Mouse (Mus musculus): Measurements from ENCODE around the gene Ncoa3. TPM values are rescaled to one million over a fixed set of nuclear protein-coding genes. Genes with fewer than 3 reads are reported as not detected.

Ncoa3 gene
- total RNA-seq, 1 experiment, result 83.4 TPM

DNA sequence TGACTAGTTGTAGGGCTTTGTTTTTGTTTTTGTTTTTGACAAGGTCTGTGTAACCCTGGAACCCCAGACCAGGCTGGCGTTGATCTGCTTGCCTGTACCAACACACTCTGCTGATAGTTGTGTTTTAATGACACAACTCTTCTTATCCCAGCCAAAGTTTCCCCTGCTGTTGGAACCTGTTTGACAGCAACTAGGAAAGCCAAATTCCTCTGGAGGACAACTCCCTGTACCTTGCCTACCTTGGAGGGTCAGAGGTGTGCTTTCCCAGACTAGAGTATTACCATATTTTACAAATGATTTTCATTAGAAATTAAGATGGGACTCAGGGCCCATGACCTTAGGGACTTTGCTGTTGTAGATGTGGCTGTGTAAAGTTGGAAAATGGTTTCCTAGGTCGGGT is 9.3 kb downstream of the Ncoa3 start:
- no peak overlapping the region; the same call in 1 of the 2 replicates for H3K27ac ChIP-seq (ENCODE audit: insufficient read depth, low read depth, low read length, poor library complexity, severe bottlenecking)
- in situ Hi-C loops (cut with MboI; ENCODE audit: low sequenced_read_pairs in 2 of 2, unreplicated experiment in 2 of 2), result loop anchor here in 1 of 2 experiments (25.0 kb wide), 1 partner anchor 89 kb away; no protein-coding TSS in a partner anchor
- no peak overlapping the region for H3K9ac ChIP-seq (ENCODE audit: insufficient read depth, low read depth, low read length, poor library complexity, severe bottlenecking)
- peaks cover 10 to 20% of the 10 kb centered on the region in 2 experiments for H3K4me1 ChIP-seq (ENCODE audit: control insufficient read depth in 2 of 2, insufficient read depth in 2 of 2, low read length in 2 of 2, poor library complexity in 1 of 2)
- no peak for DNase-seq (ENCODE audit: low read depth, low spot score)
- no peak overlapping the region for H3K4me3 ChIP-seq (ENCODE audit: insufficient read depth in 1 of 2, low read depth in 1 of 2, low read length in 2 of 2, poor library complexity in 1 of 2, severe bottlenecking in 1 of 2)
- H3K36me3 ChIP-seq (ENCODE audit: control insufficient read depth, insufficient read depth, low read length, poor library complexity, severe bottlenecking), result no peaks in the 10 kb centered on the region
- TF ChIP-seq MAFK (IDR thresholded peaks at IDR 0.05; ENCODE audit: insufficient read depth, low read depth, low read length) (no peak), CHD2 (IDR thresholded peaks at IDR 0.05; ENCODE audit: low read depth, low read length) (no peak)
- H3K9me3 ChIP-seq (ENCODE audit: control insufficient read depth, insufficient read depth, low read depth, low read length), result no peaks in the 10 kb centered on the region

DNA sequence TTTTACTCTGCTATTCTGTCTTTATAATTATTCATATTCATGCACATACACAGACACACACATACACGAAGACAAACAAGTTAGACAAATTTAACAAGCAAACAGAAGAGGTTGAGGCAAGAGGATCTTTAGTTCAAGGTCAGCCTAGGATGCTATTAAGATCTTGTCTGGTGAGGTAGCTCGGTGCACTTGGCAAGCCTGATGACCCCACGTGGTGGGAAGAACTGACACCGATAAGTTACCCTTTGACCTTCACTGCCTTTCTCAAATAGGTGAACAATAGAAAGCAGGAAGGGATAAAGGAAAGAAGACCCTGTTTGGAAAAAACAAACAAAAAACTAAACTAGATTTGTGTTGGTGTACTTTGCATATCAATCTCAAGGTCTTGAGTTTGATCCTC is 10.0 kb downstream of the Ncoa3 start:
- Histone ChIP-seq H3K4me1 (ENCODE audit: control insufficient read depth in 2 of 2, insufficient read depth in 2 of 2, low read length in 2 of 2, poor library complexity in 1 of 2) (peaks cover 10 to 20% of the 10 kb centered on the region in 2 experiments), H3K9ac (ENCODE audit: insufficient read depth, low read depth, low read length, poor library complexity, severe bottlenecking) (no peak overlapping the region), H3K36me3 (ENCODE audit: control insufficient read depth, insufficient read depth, low read length, poor library complexity, severe bottlenecking) (0 out of 2 replicates have a peak, but pooled peaks cover 2% of the 10 kb centered on the region), H3K9me3 (ENCODE audit: control insufficient read depth, insufficient read depth, low read depth, low read length) (no peaks in the 10 kb centered on the region), H3K27ac (ENCODE audit: insufficient read depth, low read depth, low read length, poor library complexity, severe bottlenecking) (no peak overlapping the region; the same call in 1 of the 2 replicates), H3K4me3 (ENCODE audit: insufficient read depth in 1 of 2, low read depth in 1 of 2, low read length in 2 of 2, poor library complexity in 1 of 2, severe bottlenecking in 1 of 2) (no peak overlapping the region)
- no peak for TF ChIP-seq ZC3H11A (IDR thresholded peaks at IDR 0.05; ENCODE audit: borderline replicate concordance, low read depth, low read length)
- TF ChIP-seq MAFK (IDR thresholded peaks at IDR 0.05; ENCODE audit: insufficient read depth, low read depth, low read length), result no peak
- no peak for TF ChIP-seq ZNF384 (IDR thresholded peaks at IDR 0.05; ENCODE audit: low read depth, low read length)
- no peak for TF ChIP-seq HCFC1 (IDR thresholded peaks at IDR 0.05; ENCODE audit: borderline replicate concordance, insufficient read depth, low read length)
- no peak for TF ChIP-seq CHD2 (IDR thresholded peaks at IDR 0.05; ENCODE audit: low read depth, low read length)
- in situ Hi-C loops (cut with MboI; ENCODE audit: low sequenced_read_pairs in 2 of 2, unreplicated experiment in 2 of 2), result loop anchor here in 1 of 2 experiments (25.0 kb wide), 1 partner anchor 90 kb away; no protein-coding TSS in a partner anchor
- DNase-seq (ENCODE audit: low read depth, low spot score), result no peak

DNA sequence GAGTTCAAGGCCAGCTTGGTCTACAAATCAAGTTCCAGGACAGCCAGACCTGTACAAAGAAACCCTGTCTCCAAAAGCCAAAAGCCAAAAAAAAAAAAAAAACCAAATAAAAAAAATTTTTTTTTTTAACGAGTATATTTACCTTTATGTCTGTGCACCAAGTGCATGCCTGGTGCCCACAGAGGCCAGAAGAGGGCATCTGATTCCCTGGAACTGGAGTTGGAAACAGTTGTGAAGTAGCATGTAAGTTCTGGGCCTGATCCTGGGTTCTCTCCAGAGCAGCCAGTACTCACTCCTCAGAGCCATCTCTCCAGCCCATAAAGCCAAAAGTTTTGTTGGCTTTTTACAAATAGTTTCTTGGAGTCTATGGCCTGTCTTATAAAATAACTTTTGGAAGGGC is 10.6 kb downstream of the Ncoa3 start:
- H3K9me3 ChIP-seq (ENCODE audit: control insufficient read depth, insufficient read depth, low read depth, low read length), result no peaks in the 10 kb centered on the region
- TF ChIP-seq ZC3H11A (IDR thresholded peaks at IDR 0.05; ENCODE audit: borderline replicate concordance, low read depth, low read length), result no peak
- TF ChIP-seq HCFC1 (IDR thresholded peaks at IDR 0.05; ENCODE audit: borderline replicate concordance, insufficient read depth, low read length), result no peak
- TF ChIP-seq CHD2 (IDR thresholded peaks at IDR 0.05; ENCODE audit: low read depth, low read length), result no peak
- no peak for TF ChIP-seq ZNF384 (IDR thresholded peaks at IDR 0.05; ENCODE audit: low read depth, low read length)
- TF ChIP-seq MAFK (IDR thresholded peaks at IDR 0.05; ENCODE audit: insufficient read depth, low read depth, low read length), result no peak
- peaks cover 11 to 18% of the 10 kb centered on the region in 2 experiments for H3K4me1 ChIP-seq (ENCODE audit: control insufficient read depth in 2 of 2, insufficient read depth in 2 of 2, low read length in 2 of 2, poor library complexity in 1 of 2)
- H3K27ac ChIP-seq (ENCODE audit: insufficient read depth, low read depth, low read length, poor library complexity, severe bottlenecking), result no peak overlapping the region
- H3K9ac ChIP-seq (ENCODE audit: insufficient read depth, low read depth, low read length, poor library complexity, severe bottlenecking), result no peak overlapping the region
- 0 out of 2 replicates have a peak, but pooled peaks cover 2% of the 10 kb centered on the region for H3K36me3 ChIP-seq (ENCODE audit: control insufficient read depth, insufficient read depth, low read length, poor library complexity, severe bottlenecking)
- no peak overlapping the region for H3K4me3 ChIP-seq (ENCODE audit: insufficient read depth in 1 of 2, low read depth in 1 of 2, low read length in 2 of 2, poor library complexity in 1 of 2, severe bottlenecking in 1 of 2)
- DNase-seq (ENCODE audit: low read depth, low spot score), result no peak
- in situ Hi-C loops (cut with MboI; ENCODE audit: low sequenced_read_pairs in 2 of 2, unreplicated experiment in 2 of 2), result loop anchor here in 1 of 2 experiments (25.0 kb wide), 1 partner anchor 91 kb away; no protein-coding TSS in a partner anchor

DNA sequence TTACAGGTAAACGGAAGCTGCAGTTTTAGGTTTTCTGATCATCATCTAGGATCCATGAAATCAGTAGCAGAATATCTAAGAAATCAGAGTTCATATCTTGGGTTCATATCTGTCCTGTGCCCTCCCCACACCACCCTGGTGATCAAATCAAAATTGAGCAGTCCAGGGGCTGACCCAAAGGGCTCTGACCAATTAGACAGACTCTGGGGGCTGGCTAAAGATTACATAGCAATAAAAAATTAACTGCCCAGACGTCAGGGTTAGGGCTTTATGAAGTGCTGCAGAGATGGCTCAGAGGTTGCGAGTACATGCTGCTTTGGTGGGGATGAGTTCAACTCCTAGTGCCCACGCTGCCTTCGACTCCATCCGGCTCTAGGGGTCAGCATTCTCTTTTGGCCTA is 14.6 kb downstream of the Ncoa3 start:
- H3K4me1 ChIP-seq (ENCODE audit: control insufficient read depth in 2 of 2, insufficient read depth in 2 of 2, low read length in 2 of 2, poor library complexity in 1 of 2), result peaks cover 16% of the 10 kb centered on the region in 2 experiments
- H3K4me3 ChIP-seq (ENCODE audit: insufficient read depth in 1 of 2, low read depth in 1 of 2, low read length in 2 of 2, poor library complexity in 1 of 2, severe bottlenecking in 1 of 2), result no peak overlapping the region
- no peak for DNase-seq (ENCODE audit: low read depth, low spot score)
- no peak overlapping the region; the same call in 1 of the 2 replicates for H3K27ac ChIP-seq (ENCODE audit: insufficient read depth, low read depth, low read length, poor library complexity, severe bottlenecking)
- H3K9ac ChIP-seq (ENCODE audit: insufficient read depth, low read depth, low read length, poor library complexity, severe bottlenecking), result no peak overlapping the region
- in situ Hi-C loops (cut with MboI; ENCODE audit: low sequenced_read_pairs in 2 of 2, unreplicated experiment in 2 of 2), result loop anchor here in 1 of 2 experiments (25.0 kb wide), 1 partner anchor 95 kb away; no protein-coding TSS in a partner anchor
- no peaks in the 10 kb centered on the region for H3K9me3 ChIP-seq (ENCODE audit: control insufficient read depth, insufficient read depth, low read depth, low read length)
- peaks cover 3% of the 10 kb centered on the region; the same call in 1 of the 2 replicates for H3K36me3 ChIP-seq (ENCODE audit: control insufficient read depth, insufficient read depth, low read length, poor library complexity, severe bottlenecking)
- TF ChIP-seq CHD2 (IDR thresholded peaks at IDR 0.05; ENCODE audit: low read depth, low read length), result no peak
- TF ChIP-seq ZC3H11A (IDR thresholded peaks at IDR 0.05; ENCODE audit: borderline replicate concordance, low read depth, low read length), result no peak

All from ES-E14 (cell line).